Mouse (Mus musculus) liver, embryonic 16.5 days (tissue): ENCODE data around the gene Gm10715. TPM values are rescaled to one million over a fixed set of nuclear protein-coding genes. Genes with fewer than 3 reads are reported as not detected.
"Not testable (repeated sequence)": the region's sequence is repeated elsewhere in the genome, so short reads cannot be mapped to it uniquely, and the experiment has no call there.

Experiments
- ATAC-seq: fragments of 200-750 bp; cut with Nextera tagmentation; 2 replicates; pipeline ENCODE4 v1.8.0; 2017; ENCODE audit warnings: low read depth, mild to moderate bottlenecking, moderate number of reproducible peaks, moderate library complexity
- H3K27ac ChIP-seq: fragments of 300-500 bp; sonication (generic); 2 replicates; pipeline ENCODE4 v1.5.1; 2014; ENCODE audit warnings: mild to moderate bottlenecking, low read length
- H3K27me3 ChIP-seq: fragments of 300-500 bp; sonication (generic); 2 replicates; pipeline ENCODE4 v1.6.1; 2014; ENCODE audit warnings: low read depth, low read length, mixed read lengths; ENCODE audit not compliant: control insufficient read depth, insufficient read depth
- H3K36me3 ChIP-seq: fragments of 300-500 bp; sonication (generic); 2 replicates; pipeline ENCODE4 v1.6.1; 2014; ENCODE audit warnings: mild to moderate bottlenecking; ENCODE audit not compliant: control insufficient read depth, insufficient read depth
- H3K4me1 ChIP-seq: fragments of 300-500 bp; sonication (generic); 2 replicates; pipeline ENCODE4 v1.6.1; 2014; ENCODE audit warnings: low read depth, low read length, mixed read lengths; ENCODE audit not compliant: control insufficient read depth
- H3K4me2 ChIP-seq: fragments of 300-500 bp; sonication (generic); 2 replicates; pipeline ENCODE4 v1.6.1; 2014; ENCODE audit warnings: low read depth, low read length, mixed read lengths
- H3K4me3 ChIP-seq: fragments of 300-500 bp; sonication (generic); 2 replicates; pipeline ENCODE4 v1.5.1; 2014; ENCODE audit warnings: low read depth, mild to moderate bottlenecking, low read length
- H3K9ac ChIP-seq: fragments of 300-500 bp; sonication (generic); 2 replicates; pipeline ENCODE4 v1.6.1; 2014; ENCODE audit warnings: low read depth, low read length
- H3K9me3 ChIP-seq: fragments of 300-500 bp; sonication (generic); replicated peaks from 2 replicates; pipeline ENCODE4 v1.6.1; 2016; ENCODE audit warnings: low read length; ENCODE audit not compliant: control insufficient read depth
- WGBS: fragments of 180-500 bp; shearing (Covaris S2); extraction: QIAGEN DNeasy Blood & Tissue Kit; methylation state at CpG from one replicate; pipeline ENCODE4 v1.1.7; 2014; ENCODE audit not compliant: insufficient replicate concordance; 5-methylcytosine and 5-hydroxymethylcytosine counted together
- polyA plus RNA-seq: library from polyadenylated mRNA; unstranded; fragments of >200 nt; fragmentation: Nextera tagmentation; extraction: Ambion mirVana; gene quantifications from 2 replicates; pipeline ENCODE4 v1.2.1, GENCODE M21; 2015

The Gm10715 gene
- polyA plus RNA-seq, 1 experiment from 2014 or later, result not detected

GRCm38 (mm10) chr9:3023312-3023984, 13.2 kb upstream of the Gm10715 start, which contains the start of gene Gm10718:
Gene Gm10718 (plus strand): TSS chr9:3023547.
- not testable (repeated sequence) for H3K4me1 ChIP-seq, H3K36me3 ChIP-seq, H3K9ac ChIP-seq, H3K27ac ChIP-seq, H3K27me3 ChIP-seq, H3K4me2 ChIP-seq, ATAC-seq, H3K9me3 ChIP-seq, H3K4me3 ChIP-seq
- 62% methylated on average over 9 of the region's 13 CpGs for WGBS

- H3K27me3 ChIP-seq, ATAC-seq: not testable (repeated sequence)
- 48% methylated on average over 14 of the region's 16 CpGs for WGBS
These were observed 12.6 kb upstream of the Gm10715 start for GRCm38 (mm10) chr9:3023985-3024648.

GRCm38 (mm10) chr9:3024912-3025467, 11.7 kb upstream of the Gm10715 start, which contains the start of gene Gm10717:
Gene Gm10717 (plus strand): TSS chr9:3025417.
- H3K9me3 ChIP-seq, ATAC-seq, H3K36me3 ChIP-seq, H3K4me3 ChIP-seq, H3K4me2 ChIP-seq, H3K9ac ChIP-seq, H3K4me1 ChIP-seq, H3K27ac ChIP-seq, H3K27me3 ChIP-seq: not testable (repeated sequence)
- WGBS, result 63% methylated on average over 12 of the region's 12 CpGs

More at GRCm38 (mm10) chr9:3023985-3024648, 12.6 kb upstream of the Gm10715 start:
- not testable (repeated sequence) for H3K36me3 ChIP-seq, H3K4me3 ChIP-seq, H3K4me1 ChIP-seq, H3K27ac ChIP-seq, H3K4me2 ChIP-seq, H3K9ac ChIP-seq, H3K9me3 ChIP-seq

- 49% methylated on average over 4 of the region's 6 CpGs for WGBS
- H3K4me3 ChIP-seq, H3K9me3 ChIP-seq, H3K36me3 ChIP-seq, H3K4me1 ChIP-seq, ATAC-seq, H3K4me2 ChIP-seq, H3K27me3 ChIP-seq, H3K27ac ChIP-seq, H3K9ac ChIP-seq: not testable (repeated sequence)
These were observed 11.0 kb upstream of the Gm10715 start for GRCm38 (mm10) chr9:3025653-3026052.

- WGBS, result 56% methylated on average over 5 of the region's 5 CpGs
These were observed 10.5 kb upstream of the Gm10715 start for GRCm38 (mm10) chr9:3026136-3026535.

GRCm38 (mm10) chr9:3026741-3027140, 9.9 kb upstream of the Gm10715 start:
- not testable (repeated sequence) for H3K9ac ChIP-seq, H3K4me3 ChIP-seq, H3K9me3 ChIP-seq, H3K27ac ChIP-seq, ATAC-seq, H3K4me2 ChIP-seq, H3K27me3 ChIP-seq, H3K36me3 ChIP-seq, H3K4me1 ChIP-seq
- 57% methylated on average over 9 of the region's 9 CpGs for WGBS

More at GRCm38 (mm10) chr9:3026136-3026535, 10.5 kb upstream of the Gm10715 start:
- not testable (repeated sequence) for ATAC-seq, H3K4me3 ChIP-seq, H3K4me1 ChIP-seq, H3K9ac ChIP-seq, H3K27ac ChIP-seq, H3K36me3 ChIP-seq, H3K4me2 ChIP-seq, H3K27me3 ChIP-seq, H3K9me3 ChIP-seq

- 54% methylated on average over 9 of the region's 9 CpGs for WGBS
- not testable (repeated sequence) for H3K4me3 ChIP-seq, H3K9ac ChIP-seq, H3K27me3 ChIP-seq, H3K27ac ChIP-seq, H3K4me2 ChIP-seq, ATAC-seq, H3K4me1 ChIP-seq, H3K9me3 ChIP-seq, H3K36me3 ChIP-seq
These were observed 9.5 kb upstream of the Gm10715 start for GRCm38 (mm10) chr9:3027200-3027599.

- not testable (repeated sequence) for H3K4me2 ChIP-seq, H3K4me1 ChIP-seq, H3K27ac ChIP-seq, ATAC-seq, H3K27me3 ChIP-seq, H3K36me3 ChIP-seq, H3K9ac ChIP-seq, H3K9me3 ChIP-seq, H3K4me3 ChIP-seq
- 53% methylated on average over 12 of the region's 16 CpGs for WGBS
These were observed 7.2 kb upstream of the Gm10715 start for GRCm38 (mm10) chr9:3029276-3030000.
